Mouse (Mus musculus) left cerebral cortex, postnatal 4 days (tissue): ENCODE measurements at regions not wholly inside any gene's neighbourhood (a gene's known extent, or its start where the extent isn't known, plus 50 kb on each side); places are given as distances from the start of the nearest gene placed in this dataset.
"Not testable (repeated sequence)": the region's sequence is repeated elsewhere in the genome, so short reads cannot be mapped to it uniquely, and the experiment has no call there.

Source experiments
- DNase-seq: peaks from one replicate; pipeline ENCODE4 v3.0.0-alpha.2; 2022
- intact Hi-C: fragments of 180-260 bp; cut with DNase I; formaldehyde crosslinking; loops from one replicate; pipeline ENCODE4 v1.15.1; 2025

DNA sequence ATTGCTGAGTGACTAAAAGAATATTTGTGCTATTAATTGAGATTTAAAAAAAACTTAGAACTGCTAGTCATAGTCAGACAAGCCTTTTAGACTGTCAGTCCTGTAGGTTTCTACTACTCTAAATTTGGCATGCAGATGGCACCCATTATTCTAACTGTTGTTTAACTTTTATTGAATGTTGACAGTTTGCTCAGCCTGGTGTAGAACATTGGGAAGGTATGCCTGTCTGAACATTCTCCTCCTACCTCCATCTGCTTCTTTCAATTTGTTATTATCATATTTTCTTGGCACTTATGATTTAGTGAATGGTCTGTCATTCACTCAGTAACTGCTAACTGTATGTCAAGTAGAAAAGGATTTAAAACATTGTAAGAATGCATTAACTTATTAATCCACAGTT, 130.9 kb downstream of the Gmnc start:
- intact Hi-C loops, result no loop called here
- DNase-seq, result no peak

DNA sequence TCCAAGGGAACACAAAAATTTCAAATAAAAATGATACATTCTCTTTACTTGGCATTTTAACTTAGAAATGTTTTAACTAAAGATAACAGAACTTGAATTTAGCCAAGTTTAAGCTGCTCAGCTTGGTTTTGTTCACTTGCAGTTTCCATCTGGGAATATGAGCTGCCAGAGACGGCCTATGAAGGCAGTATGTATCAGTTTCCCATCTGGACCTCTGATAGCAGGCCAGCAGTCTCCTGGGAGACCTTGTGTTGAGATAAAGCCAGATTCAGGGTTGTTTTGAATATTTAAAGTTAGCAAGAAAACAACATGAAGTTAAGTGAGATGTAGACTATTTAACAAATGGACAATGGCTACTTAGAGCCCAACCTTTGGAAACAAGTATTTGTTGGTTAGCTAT, 142.3 kb downstream of the Gmnc start:
- intact Hi-C loops, result no loop called here
- no peak for DNase-seq

DNA sequence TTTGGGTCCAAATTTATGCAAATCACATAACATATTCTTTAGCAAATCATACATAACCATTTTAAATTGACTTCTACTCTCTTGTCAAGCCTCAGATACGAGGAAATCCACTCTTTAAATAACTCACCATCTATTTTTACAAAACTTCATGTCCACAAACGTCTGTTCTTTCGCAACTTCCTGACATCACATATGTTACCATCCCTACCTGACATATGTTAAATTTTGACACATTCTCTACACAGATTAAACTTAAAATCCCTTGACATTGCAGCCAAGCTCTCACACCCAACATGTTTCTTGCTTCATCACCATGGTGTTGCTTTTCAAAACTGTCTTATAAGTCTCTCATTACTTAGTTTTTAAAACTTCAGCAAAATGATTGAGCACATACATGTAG, 164.4 kb downstream of the Gmnc start:
- DNase-seq, result no peak
- intact Hi-C loops, result no loop called here

DNA sequence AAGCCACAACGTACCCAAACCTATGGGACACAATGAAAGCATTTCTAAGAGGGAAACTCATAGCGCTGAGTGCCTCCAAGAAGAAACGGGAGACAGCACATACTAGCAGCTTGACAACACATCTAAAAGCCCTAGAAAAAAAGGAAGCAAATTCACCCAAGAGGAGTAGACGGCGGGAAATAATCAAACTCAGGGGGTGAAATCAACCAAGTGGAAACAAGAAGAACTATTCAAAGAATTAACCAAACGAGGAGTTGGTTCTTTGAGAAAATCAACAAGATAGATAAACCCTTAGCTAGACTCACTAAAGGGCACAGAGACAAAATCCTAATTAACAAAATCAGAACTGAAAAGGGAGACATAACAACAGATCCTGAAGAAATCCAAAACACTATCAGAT, 180.3 kb downstream of the Gmnc start:
- DNase-seq, intact Hi-C loops: not testable (repeated sequence)

DNA sequence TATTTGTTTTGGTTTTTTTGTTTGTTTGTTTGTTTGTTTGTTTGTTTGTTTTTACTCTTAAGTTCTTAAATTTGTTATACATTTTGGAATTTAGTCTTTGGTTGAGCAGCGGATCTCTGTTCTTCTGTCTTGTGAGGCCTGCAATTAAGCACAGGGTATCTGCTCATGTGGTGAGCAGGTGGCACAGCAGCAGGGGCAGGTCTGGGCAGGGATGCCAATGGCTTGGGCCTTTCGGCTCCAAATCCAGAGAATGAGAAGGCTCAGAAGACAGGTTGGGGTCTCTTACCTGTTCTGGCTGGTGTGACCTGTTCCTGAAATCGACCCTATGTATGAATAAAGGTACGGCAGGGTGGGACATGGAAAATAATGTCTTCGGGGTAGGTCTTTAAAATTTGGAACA, 186.0 kb downstream of the Gmnc start:
- intact Hi-C loops, result no loop called here
- no peak for DNase-seq

DNA sequence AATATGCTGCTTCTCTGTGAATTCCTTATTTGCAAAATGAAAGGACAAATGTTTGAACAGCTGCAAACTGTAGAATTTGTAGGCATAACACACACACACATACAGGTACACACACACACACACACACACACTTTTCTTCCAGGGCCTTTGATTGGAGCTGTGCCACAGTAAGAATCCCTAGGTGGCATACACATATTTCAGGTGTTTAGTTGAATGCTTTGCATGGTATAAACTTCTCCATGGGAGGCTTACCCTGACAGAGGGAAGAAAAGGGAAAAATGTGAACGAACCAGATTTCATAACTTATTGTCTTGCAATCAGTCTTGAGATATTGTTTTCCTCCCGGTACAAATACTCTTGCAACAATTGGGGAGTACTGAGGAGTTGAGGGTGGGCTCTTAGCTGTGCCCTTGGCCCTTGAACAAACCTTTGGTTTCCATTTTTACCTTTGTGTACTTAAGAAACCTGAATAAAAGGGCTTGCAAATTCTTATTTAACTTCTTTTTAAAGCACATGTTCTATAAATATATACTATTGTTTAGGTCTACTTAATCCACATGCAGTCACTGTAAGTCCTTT, 204.3 kb downstream of the Gmnc start:
- intact Hi-C loops, result loop anchor here (10.0 kb wide), 3 partner anchors 198 to 552 kb away; no protein-coding TSS in a partner anchor

DNA sequence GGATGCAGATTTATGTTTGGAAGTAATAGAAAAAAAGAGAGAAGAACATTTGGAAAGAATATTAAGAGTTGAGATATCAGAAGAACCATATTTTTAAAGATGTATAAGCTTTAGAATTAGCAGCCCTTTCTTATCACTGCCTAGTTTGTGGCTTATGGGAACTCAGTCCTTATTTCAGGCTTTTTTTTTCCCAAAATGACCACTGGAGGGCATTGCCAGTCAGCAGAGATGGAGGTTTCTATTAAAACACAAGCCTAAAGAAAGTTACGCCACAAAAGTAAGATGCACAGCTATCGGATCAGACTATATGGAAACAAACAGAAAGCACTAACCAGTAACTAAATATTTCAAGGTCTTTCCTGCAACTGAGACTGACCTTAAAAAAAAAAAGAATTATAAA, 200.8 kb downstream of the Il1rap start:
- DNase-seq, result no peak
- intact Hi-C loops, result loop anchor here (10.0 kb wide), 3 partner anchors 202 to 548 kb away; no protein-coding TSS in a partner anchor

More for the DNA sequence above, 204.3 kb downstream of the Gmnc start:
- DNase-seq, result no peak
